Mouse (Mus musculus): ENCODE data around the gene D630003M21Rik. TPM values are rescaled to one million over a fixed set of nuclear protein-coding genes. Genes with fewer than 3 reads are reported as not detected.

The D630003M21Rik gene
- polyA plus RNA-seq, 1 experiment: 0.34 TPM

GRCm38 (mm10) chr2:158210958-158211357 is 18.1 kb downstream of the D630003M21Rik start:
- Histone ChIP-seq H3K4me3 (ENCODE audit: low read depth, low read length) (no peak overlapping the region), H3K27me3 (ENCODE audit: control insufficient read depth, insufficient read depth, low read length, poor library complexity, severe bottlenecking) (no peaks in the 10 kb centered on the region), H3K9ac (ENCODE audit: low read depth, poor library complexity, severe bottlenecking) (no peak overlapping the region), H3K27ac (ENCODE audit: insufficient read depth, low read length) (no peak overlapping the region), H3K4me1 (ENCODE audit: control insufficient read depth, insufficient read depth, low read length) (no peaks in the 10 kb centered on the region), H3K9me3 (replicated peaks; ENCODE audit: control insufficient read depth, insufficient read depth, low read length, poor library complexity, severe bottlenecking) (no peaks in the 10 kb centered on the region), H3K36me3 (ENCODE audit: control insufficient read depth, insufficient read depth, low read length, poor library complexity, severe bottlenecking) (no peaks in the 10 kb centered on the region)
- no peak for TF ChIP-seq CTCF (IDR thresholded peaks at IDR 0.05; ENCODE audit: low read depth, low read length)
- no peak for TF ChIP-seq EP300 (IDR thresholded peaks at IDR 0.05; ENCODE audit: insufficient read depth, low read depth, low read length)
- TF ChIP-seq POLR2A (IDR thresholded peaks at IDR 0.05; ENCODE audit: insufficient read depth, low read length): no peak

DNA sequence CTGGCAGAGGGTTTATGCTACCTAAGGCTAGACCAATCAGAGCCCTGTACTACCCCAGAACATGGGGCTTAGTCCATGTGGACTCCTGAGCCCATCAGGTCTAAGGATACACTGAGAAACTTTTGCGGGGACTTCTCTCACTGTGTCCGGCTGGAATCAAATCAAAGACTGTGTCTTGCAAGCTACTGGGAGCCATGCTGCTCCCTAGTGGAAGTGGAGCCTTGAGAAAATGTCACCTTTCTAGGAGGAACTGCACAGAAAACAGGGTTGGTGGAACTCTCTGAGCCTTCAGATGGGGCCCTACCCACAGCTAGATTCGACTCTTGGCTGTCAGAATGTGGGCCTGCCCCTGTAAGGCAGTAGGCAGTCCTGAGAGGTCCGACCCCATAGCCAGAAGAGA is 18.5 kb downstream of the D630003M21Rik start:
- Histone ChIP-seq H3K9me3 (replicated peaks; ENCODE audit: control insufficient read depth, insufficient read depth, low read length, poor library complexity, severe bottlenecking) (no peaks in the 10 kb centered on the region), H3K27ac (ENCODE audit: insufficient read depth, low read length) (no peak overlapping the region), H3K4me3 (ENCODE audit: low read depth, low read length) (no peak overlapping the region), H3K4me1 (ENCODE audit: control insufficient read depth, insufficient read depth, low read length) (no peaks in the 10 kb centered on the region), H3K36me3 (ENCODE audit: control insufficient read depth, insufficient read depth, low read length, poor library complexity, severe bottlenecking) (no peaks in the 10 kb centered on the region), H3K9ac (ENCODE audit: low read depth, poor library complexity, severe bottlenecking) (no peak overlapping the region), H3K27me3 (ENCODE audit: control insufficient read depth, insufficient read depth, low read length, poor library complexity, severe bottlenecking) (no peaks in the 10 kb centered on the region)
- TF ChIP-seq EP300 (IDR thresholded peaks at IDR 0.05; ENCODE audit: insufficient read depth, low read depth, low read length) (no peak), CTCF (IDR thresholded peaks at IDR 0.05; ENCODE audit: low read depth, low read length) (peak; percentile 28)

- Histone ChIP-seq H3K36me3 (ENCODE audit: control insufficient read depth, insufficient read depth, low read length, poor library complexity, severe bottlenecking) (no peaks in the 10 kb centered on the region), H3K27ac (ENCODE audit: insufficient read depth, low read length) (no peak overlapping the region), H3K4me3 (ENCODE audit: low read depth, low read length) (no peak overlapping the region), H3K27me3 (ENCODE audit: control insufficient read depth, insufficient read depth, low read length, poor library complexity, severe bottlenecking) (no peaks in the 10 kb centered on the region), H3K9me3 (replicated peaks; ENCODE audit: control insufficient read depth, insufficient read depth, low read length, poor library complexity, severe bottlenecking) (no peaks in the 10 kb centered on the region), H3K9ac (ENCODE audit: low read depth, poor library complexity, severe bottlenecking) (no peak overlapping the region), H3K4me1 (ENCODE audit: control insufficient read depth, insufficient read depth, low read length) (no peaks in the 10 kb centered on the region)
- TF ChIP-seq POLR2A (IDR thresholded peaks at IDR 0.05; ENCODE audit: insufficient read depth, low read length) (no peak), CTCF (IDR thresholded peaks at IDR 0.05; ENCODE audit: low read depth, low read length) (no peak), EP300 (IDR thresholded peaks at IDR 0.05; ENCODE audit: insufficient read depth, low read depth, low read length) (no peak)
Observed at GRCm38 (mm10) chr2:158209776-158210175, 19.2 kb downstream of the D630003M21Rik start.

DNA sequence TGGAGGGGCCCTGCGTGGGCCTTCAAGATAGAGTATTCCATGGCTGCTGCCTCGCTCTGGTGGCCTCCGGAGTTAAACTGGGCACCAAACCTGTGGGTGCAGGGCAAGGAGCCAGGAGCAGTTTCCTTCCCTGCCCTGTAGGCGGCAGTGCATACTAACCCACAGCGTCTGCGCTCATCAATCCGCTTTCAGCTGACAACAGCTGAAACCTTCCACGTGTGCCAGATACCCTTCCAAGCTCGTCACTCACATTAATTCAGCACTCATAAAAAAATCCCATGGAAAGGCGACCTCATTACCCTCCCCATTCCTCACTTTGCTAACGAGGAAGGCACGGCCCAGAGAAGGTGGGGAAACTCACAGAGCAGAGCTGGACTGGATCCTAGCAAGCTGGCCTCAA is 21.2 kb downstream of the D630003M21Rik start:
- H3K9ac ChIP-seq (ENCODE audit: low read depth, poor library complexity, severe bottlenecking): no peak overlapping the region
- TF ChIP-seq CTCF (IDR thresholded peaks at IDR 0.05; ENCODE audit: low read depth, low read length): peak; percentile 95
- no peak for TF ChIP-seq POLR2A (IDR thresholded peaks at IDR 0.05; ENCODE audit: insufficient read depth, low read length)
- no peak overlapping the region for H3K4me3 ChIP-seq (ENCODE audit: low read depth, low read length)

DNA sequence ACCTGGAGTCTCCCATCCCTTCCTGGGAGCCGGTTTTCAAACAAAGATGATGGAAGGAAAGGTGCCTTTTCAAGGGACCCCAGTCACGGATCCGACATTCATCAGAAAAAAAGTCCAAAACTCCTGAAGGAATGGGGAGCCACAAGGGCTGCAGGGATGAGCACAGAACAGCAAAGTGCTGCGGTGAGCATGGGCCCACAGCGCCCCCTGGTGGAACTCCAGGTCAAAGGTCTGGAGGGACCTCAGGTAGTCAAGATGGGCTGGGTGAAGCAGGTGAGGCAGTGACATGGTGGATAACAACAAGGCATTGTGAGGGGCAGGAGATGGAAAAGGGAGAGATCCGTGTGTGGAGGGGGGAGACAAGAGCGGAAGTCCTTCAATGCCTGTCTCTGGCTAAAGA is 24.9 kb downstream of the D630003M21Rik start:
- TF ChIP-seq EP300 (IDR thresholded peaks at IDR 0.05; ENCODE audit: insufficient read depth, low read depth, low read length) (no peak), CTCF (IDR thresholded peaks at IDR 0.05; ENCODE audit: low read depth, low read length) (peak; percentile 98), POLR2A (IDR thresholded peaks at IDR 0.05; ENCODE audit: insufficient read depth, low read length) (no peak)

More for the DNA sequence above, 21.2 kb downstream of the D630003M21Rik start:
- Histone ChIP-seq H3K27me3 (ENCODE audit: control insufficient read depth, insufficient read depth, low read length, poor library complexity, severe bottlenecking) (no peaks in the 10 kb centered on the region), H3K27ac (ENCODE audit: insufficient read depth, low read length) (no peak overlapping the region), H3K36me3 (ENCODE audit: control insufficient read depth, insufficient read depth, low read length, poor library complexity, severe bottlenecking) (no peaks in the 10 kb centered on the region), H3K4me1 (ENCODE audit: control insufficient read depth, insufficient read depth, low read length) (no peaks in the 10 kb centered on the region), H3K9me3 (replicated peaks; ENCODE audit: control insufficient read depth, insufficient read depth, low read length, poor library complexity, severe bottlenecking) (no peaks in the 10 kb centered on the region)

GRCm38 (mm10) chr2:158203686-158204085 is 25.3 kb downstream of the D630003M21Rik start:
- TF ChIP-seq POLR2A (IDR thresholded peaks at IDR 0.05; ENCODE audit: insufficient read depth, low read length) (no peak), CTCF (IDR thresholded peaks at IDR 0.05; ENCODE audit: low read depth, low read length) (no peak), EP300 (IDR thresholded peaks at IDR 0.05; ENCODE audit: insufficient read depth, low read depth, low read length) (no peak)
- H3K27ac ChIP-seq (ENCODE audit: insufficient read depth, low read length): no peak overlapping the region
- H3K4me1 ChIP-seq (ENCODE audit: control insufficient read depth, insufficient read depth, low read length): no peaks in the 10 kb centered on the region
- no peaks in the 10 kb centered on the region for H3K36me3 ChIP-seq (ENCODE audit: control insufficient read depth, insufficient read depth, low read length, poor library complexity, severe bottlenecking)
- H3K9me3 ChIP-seq (replicated peaks; ENCODE audit: control insufficient read depth, insufficient read depth, low read length, poor library complexity, severe bottlenecking): no peaks in the 10 kb centered on the region
- H3K9ac ChIP-seq (ENCODE audit: low read depth, poor library complexity, severe bottlenecking): no peak overlapping the region
- H3K4me3 ChIP-seq (ENCODE audit: low read depth, low read length): no peak overlapping the region
- H3K27me3 ChIP-seq (ENCODE audit: control insufficient read depth, insufficient read depth, low read length, poor library complexity, severe bottlenecking): no peaks in the 10 kb centered on the region

More for the DNA sequence above, 24.9 kb downstream of the D630003M21Rik start:
- no peaks in the 10 kb centered on the region for H3K27me3 ChIP-seq (ENCODE audit: control insufficient read depth, insufficient read depth, low read length, poor library complexity, severe bottlenecking)
- no peak overlapping the region for H3K27ac ChIP-seq (ENCODE audit: insufficient read depth, low read length)
- H3K4me1 ChIP-seq (ENCODE audit: control insufficient read depth, insufficient read depth, low read length): no peaks in the 10 kb centered on the region
- no peak overlapping the region for H3K4me3 ChIP-seq (ENCODE audit: low read depth, low read length)
- H3K9ac ChIP-seq (ENCODE audit: low read depth, poor library complexity, severe bottlenecking): no peak overlapping the region
- H3K36me3 ChIP-seq (ENCODE audit: control insufficient read depth, insufficient read depth, low read length, poor library complexity, severe bottlenecking): no peaks in the 10 kb centered on the region
- no peaks in the 10 kb centered on the region for H3K9me3 ChIP-seq (replicated peaks; ENCODE audit: control insufficient read depth, insufficient read depth, low read length, poor library complexity, severe bottlenecking)

Measured in ES-Bruce4 (cell line).